Mouse (Mus musculus) adrenal gland, adult 10 weeks (tissue): ENCODE results near the gene Olfr965. TPM values are rescaled to one million over a fixed set of nuclear protein-coding genes. Genes with fewer than 3 reads are reported as not detected.

Experiments
- polyA plus RNA-seq: library from polyadenylated mRNA; stranded (reverse); fragments of 350-450 nt; fragmentation: Illumina TruSeq; extraction: RNeasy Lipid Tissue Mini Kit (QIAGEN cat#74804); gene quantifications from one replicate; pipeline ENCODE4 v1.2.3, GENCODE M21; 2014; ENCODE audit warnings: low read depth, low replicate concordance

Gene Olfr965
- polyA plus RNA-seq, result not detected

DNA sequence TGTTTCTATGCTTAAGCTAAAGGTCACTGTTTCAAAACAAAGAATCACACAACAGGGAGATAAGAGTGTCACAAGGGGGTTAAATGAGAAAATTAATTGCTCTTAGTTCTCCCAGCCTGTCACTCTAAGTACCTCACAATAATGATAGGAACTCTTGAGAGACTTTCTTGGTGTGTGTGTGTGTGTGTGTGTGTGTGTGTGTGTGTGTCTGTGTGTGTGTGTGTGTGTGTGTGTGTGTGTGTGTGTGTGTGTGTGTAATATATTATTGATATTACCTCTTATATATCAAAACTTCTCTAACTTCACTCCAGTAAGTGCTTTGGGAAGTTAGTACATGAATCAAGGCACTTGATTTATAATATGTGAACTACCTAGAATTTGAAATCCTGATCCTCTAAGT, at the start of gene Olfr965:
Olfr965 (plus strand) TSS at position 301 of the 400 bp plus-strand sequence.

GRCm38 (mm10) chr9:39666905-39667304, 44.2 kb upstream of the Olfr965 start, which contains the start of gene Olfr963:
Gene Olfr963 (plus strand): TSS chr9:39667205.

DNA sequence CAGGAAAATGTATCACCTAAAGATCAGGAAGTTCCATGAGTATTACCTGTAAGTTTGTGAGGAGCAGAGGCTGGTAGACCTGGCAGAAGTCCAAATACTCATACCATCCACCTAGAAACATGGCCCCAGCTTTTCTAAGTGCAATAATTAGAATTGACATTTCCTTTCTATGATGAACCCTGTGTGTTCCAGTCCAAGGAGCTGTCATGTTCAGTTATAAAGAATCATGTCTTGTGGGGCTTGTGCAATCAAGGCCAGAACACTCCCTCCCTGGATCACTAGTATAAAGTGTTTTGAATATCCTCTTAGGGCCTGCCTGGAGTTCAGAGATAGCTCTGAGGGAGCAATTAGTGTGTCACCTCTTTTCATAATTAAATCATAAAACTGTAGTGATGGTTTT, 4.1 kb upstream of the Olfr965 start, which contains the start of gene Olfr149:
Olfr149 (minus strand) TSS at position 101 of the 400 bp plus-strand sequence.

GRCm38 (mm10) chr9:39730678-39731077, 19.5 kb downstream of the Olfr965 start, which contains the start of gene Olfr150:
Gene Olfr150 (plus strand): TSS chr9:39730978.

GRCm38 (mm10) chr9:39745949-39746348, 34.8 kb downstream of the Olfr965 start, which contains the start of gene Olfr967:
Gene Olfr967 (plus strand): TSS chr9:39746249.

Other genes starting within 250 kb of the Olfr965 start
- gene Olfr955, start 239.4 kb upstream of the Olfr965 start, polyA plus RNA-seq, result not detected
- gene Olfr44, start 217.4 kb upstream of the Olfr965 start, polyA plus RNA-seq, result not detected
- gene Olfr957, start 195.5 kb upstream of the Olfr965 start, polyA plus RNA-seq, result not detected
- not detected for gene Olfr958, start 157.3 kb upstream of the Olfr965 start, polyA plus RNA-seq
- gene Olfr959, start 135.8 kb upstream of the Olfr965 start, polyA plus RNA-seq, result not detected
- 27.7 TPM for gene AW551984, start 107.0 kb upstream of the Olfr965 start, polyA plus RNA-seq
- not detected for gene Olfr148, start 100.7 kb upstream of the Olfr965 start, polyA plus RNA-seq
- gene Olfr960, start 90.0 kb upstream of the Olfr965 start, polyA plus RNA-seq, result not detected
- gene Olfr961, start 66.3 kb upstream of the Olfr965 start, polyA plus RNA-seq, result not detected
- not detected for gene Olfr963, start 44.1 kb upstream of the Olfr965 start, polyA plus RNA-seq
- not detected for gene Olfr149, start 4.2 kb upstream of the Olfr965 start, polyA plus RNA-seq
- gene Olfr150, start 19.6 kb downstream of the Olfr965 start, polyA plus RNA-seq, result not detected
- not detected for gene Olfr967, start 34.9 kb downstream of the Olfr965 start, polyA plus RNA-seq
- gene Olfr968, start 71.9 kb downstream of the Olfr965 start, polyA plus RNA-seq, result not detected
- not detected for gene Olfr969, start 79.6 kb downstream of the Olfr965 start, polyA plus RNA-seq
- not detected for gene Olfr970, start 97.5 kb downstream of the Olfr965 start, polyA plus RNA-seq
- gene Olfr971, start 125.5 kb downstream of the Olfr965 start, polyA plus RNA-seq, result not detected
- gene Olfr972, start 155.1 kb downstream of the Olfr965 start, polyA plus RNA-seq, result not detected
- not detected for gene Olfr229, start 196.0 kb downstream of the Olfr965 start, polyA plus RNA-seq
- not detected for gene Olfr974, start 226.1 kb downstream of the Olfr965 start, polyA plus RNA-seq
- not detected for gene Olfr975, start 240.7 kb downstream of the Olfr965 start, polyA plus RNA-seq
- gene Olfr976, start 249.8 kb downstream of the Olfr965 start, polyA plus RNA-seq, result not detected